Mouse (Mus musculus): ENCODE results near the gene Mcemp1. TPM values are rescaled to one million over a fixed set of nuclear protein-coding genes. Genes with fewer than 3 reads are reported as not detected.

Gene Mcemp1
- total and polyA plus RNA-seq, 3 experiments = not detected

DNA sequence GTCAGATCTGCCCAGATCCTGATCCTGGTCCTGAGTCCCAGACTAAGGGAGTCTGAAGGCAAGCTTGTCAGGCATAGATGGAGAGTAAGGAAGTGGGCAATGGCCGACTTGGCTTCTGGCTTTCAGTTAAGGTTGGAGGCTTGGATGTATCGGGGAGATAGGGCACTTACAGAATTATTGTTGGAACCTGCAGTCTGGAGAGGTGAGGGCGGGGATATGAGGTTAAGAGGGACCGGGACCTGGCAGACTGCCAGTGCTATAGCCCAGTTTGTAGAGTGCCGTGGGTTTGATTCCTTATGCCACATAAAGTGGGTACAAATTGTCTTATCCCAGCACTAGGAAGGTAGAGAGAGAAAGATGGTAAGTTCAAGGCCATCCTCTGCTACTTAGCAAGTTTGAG is 14.1 kb downstream of the Mcemp1 start (continued):
- no peak for TF ChIP-seq NELFE (IDR thresholded peaks at IDR 0.05; ENCODE audit: low read depth, low read length)

DNA sequence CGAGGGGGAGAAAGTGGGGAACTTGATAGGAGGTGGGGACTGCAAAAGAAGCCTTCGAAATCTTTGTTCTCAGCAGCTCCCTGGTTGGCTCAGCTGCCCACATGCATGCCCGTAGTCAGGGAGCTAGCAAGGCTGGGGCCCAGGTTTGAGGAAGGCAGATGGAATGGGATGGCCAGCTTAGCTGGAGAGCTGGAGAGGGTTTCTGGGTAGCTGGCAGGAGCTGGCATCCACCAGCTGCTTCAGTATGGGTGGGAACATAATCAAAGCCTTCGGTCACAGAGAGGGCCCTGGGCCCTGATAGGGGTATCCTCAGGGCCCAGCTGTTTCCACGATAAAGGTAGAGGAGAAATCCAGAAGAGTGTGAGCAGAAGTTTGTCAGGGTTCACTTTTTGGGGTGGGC is 16.9 kb downstream of the Mcemp1 start:
- Histone ChIP-seq H3K27ac (ENCODE audit: control insufficient read depth, low read depth, low read length) (no peak overlapping the region), H3K27me3 (ENCODE audit: control insufficient read depth in 1 of 2, insufficient read depth in 2 of 2, low read length in 2 of 2) (no peaks in the 10 kb centered on the region), H3K9ac (ENCODE audit: control insufficient read depth, low read depth, low read length, poor library complexity, severe bottlenecking) (no peak overlapping the region), H3K4me1 (ENCODE audit: control insufficient read depth in 1 of 2, insufficient read depth in 2 of 2, low read length in 2 of 2) (peaks cover 0 to 6% of the 10 kb centered on the region in 2 experiments; a peak in 1 of 4 replicates), H3K79me2 (ENCODE audit: control insufficient read depth, insufficient read depth, low read length, poor library complexity) (peaks cover 21% of the 10 kb centered on the region), H3K9me3 (replicated peaks; ENCODE audit: insufficient read depth, low read length) (no peaks in the 10 kb centered on the region), H3K36me3 (ENCODE audit: control insufficient read depth in 1 of 2, insufficient read depth in 2 of 2, low read length in 2 of 2) (peaks cover 0 to 11% of the 10 kb centered on the region in 2 experiments; a peak in 2 of 4 replicates), H3K4me3 (ENCODE audit: control insufficient read depth in 1 of 2, insufficient read depth in 1 of 2, low read depth in 2 of 2, low read length in 2 of 2) (no peak overlapping the region)
- DNase-seq (ENCODE audit: low read depth, low spot score) = no peak
- no peak for TF ChIP-seq UBTF (IDR thresholded peaks at IDR 0.05; ENCODE audit: borderline replicate concordance, insufficient read depth, low read depth, low read length)
- no peak for TF ChIP-seq MXI1 (IDR thresholded peaks at IDR 0.05; ENCODE audit: low read depth, low read length)
- TF ChIP-seq TCF12 (IDR thresholded peaks at IDR 0.05; ENCODE audit: low read depth, low read length) = no peak
- TF ChIP-seq RCOR1 (IDR thresholded peaks at IDR 0.05; ENCODE audit: low read depth, low read length) = no peak
- TF ChIP-seq CTCF (IDR thresholded peaks at IDR 0.05 in 2 of 3, conservative IDR thresholded peaks at IDR 0.05 in 1 of 3; ENCODE audit: control insufficient read depth in 1 of 3, insufficient read depth in 1 of 3, low read depth in 2 of 3, low read length in 3 of 3, poor library complexity in 1 of 3, severe bottlenecking in 1 of 3) = no peak
- no peak for TF ChIP-seq MEF2A (IDR thresholded peaks at IDR 0.05; ENCODE audit: extremely low read depth, insufficient replicate concordance, low read depth, low read length, poor library complexity, severe bottlenecking)
- no peak for TF ChIP-seq ELF1 (IDR thresholded peaks at IDR 0.05; ENCODE audit: low read depth, low read length)
- TF ChIP-seq EP300 (IDR thresholded peaks at IDR 0.05; ENCODE audit: low read depth in 1 of 2, low read length in 2 of 2) = no peak
- TF ChIP-seq RAD21 (IDR thresholded peaks at IDR 0.05; ENCODE audit: low read depth, low read length) = no peak
- no peak for TF ChIP-seq MAZ (IDR thresholded peaks at IDR 0.05; ENCODE audit: low read depth, low read length)
- TF ChIP-seq TBP (IDR thresholded peaks at IDR 0.05; ENCODE audit: low read depth, low read length) = no peak
- no peak for TF ChIP-seq JUND (IDR thresholded peaks at IDR 0.05; ENCODE audit: low read depth, low read length)
- no peak for TF ChIP-seq POLR2AphosphoS5 (IDR thresholded peaks at IDR 0.05; ENCODE audit: borderline replicate concordance, low read depth, low read length)
- no peak for TF ChIP-seq GABPA (IDR thresholded peaks at IDR 0.05; ENCODE audit: low read depth, low read length)
- TF ChIP-seq CHD1 (IDR thresholded peaks at IDR 0.05; ENCODE audit: low read depth, low read length) = no peak
- TF ChIP-seq BHLHE40 (IDR thresholded peaks at IDR 0.05; ENCODE audit: borderline replicate concordance, low read depth, low read length) = no peak
- no peak for TF ChIP-seq CHD2 (IDR thresholded peaks at IDR 0.05; ENCODE audit: low read length)
